Mouse (Mus musculus) heart, embryonic 13.5 days (tissue): Measurements from ENCODE around the gene Ssbp3. TPM values are rescaled to one million over a fixed set of nuclear protein-coding genes. Genes with fewer than 3 reads are reported as not detected.

Source experiments
- ATAC-seq: fragments of 200-750 bp; cut with Nextera tagmentation; 2 replicates; pipeline ENCODE4 v1.8.0; 2017; ENCODE audit warnings: moderate TSS enrichment; ENCODE audit not compliant: insufficient number of reproducible peaks, low FRiP score, low TSS enrichment; ENCODE audit errors: extremely low read depth
- H3K27ac ChIP-seq: fragments of 300-500 bp; sonication (generic); replicated peaks from 2 replicates; pipeline ENCODE4 v1.5.1; 2015; ENCODE audit warnings: moderate library complexity, mild to moderate bottlenecking, inconsistent platforms
- H3K27me3 ChIP-seq: fragments of 300-500 bp; sonication (generic); replicated peaks from 2 replicates; pipeline ENCODE4 v1.6.1; 2015; ENCODE audit warnings: mild to moderate bottlenecking, inconsistent platforms
- H3K36me3 ChIP-seq: fragments of 300-500 bp; sonication (generic); 2 replicates; pipeline ENCODE4 v1.6.1; 2015; ENCODE audit warnings: mild to moderate bottlenecking, inconsistent platforms
- H3K4me1 ChIP-seq: fragments of 300-500 bp; sonication (generic); 2 replicates; pipeline ENCODE4 v1.6.1; 2015; ENCODE audit warnings: inconsistent platforms
- H3K4me2 ChIP-seq: fragments of 300-500 bp; sonication (generic); 2 replicates; pipeline ENCODE4 v1.6.1; 2015; ENCODE audit warnings: inconsistent platforms, mild to moderate bottlenecking, moderate library complexity
- H3K4me3 ChIP-seq: fragments of 300-500 bp; sonication (generic); 2 replicates; pipeline ENCODE4 v1.5.1; 2015; ENCODE audit warnings: moderate library complexity, mild to moderate bottlenecking, inconsistent platforms
- H3K9ac ChIP-seq: fragments of 300-500 bp; sonication (generic); 2 replicates; pipeline ENCODE4 v1.6.1; 2015; ENCODE audit warnings: inconsistent platforms, mild to moderate bottlenecking, moderate library complexity
- H3K9me3 ChIP-seq: fragments of 300-500 bp; sonication (generic); 2 replicates; pipeline ENCODE4 v1.6.1; 2016; ENCODE audit warnings: inconsistent platforms
- WGBS: fragments of 180-500 bp; shearing (Covaris S2); methylation state at CpG from one replicate; pipeline ENCODE4 v1.1.7; 2015; ENCODE audit warnings: mixed read lengths; 5-methylcytosine and 5-hydroxymethylcytosine counted together
- polyA plus RNA-seq: library from polyadenylated mRNA; unstranded; fragments of >200 nt; fragmentation: Nextera tagmentation; extraction: Ambion mirVana; gene quantifications from 2 replicates; pipeline ENCODE4 v1.2.1, GENCODE M21; 2015

The Ssbp3 gene
- polyA plus RNA-seq, 1 experiment from 2014 or later: 61.9 TPM

DNA sequence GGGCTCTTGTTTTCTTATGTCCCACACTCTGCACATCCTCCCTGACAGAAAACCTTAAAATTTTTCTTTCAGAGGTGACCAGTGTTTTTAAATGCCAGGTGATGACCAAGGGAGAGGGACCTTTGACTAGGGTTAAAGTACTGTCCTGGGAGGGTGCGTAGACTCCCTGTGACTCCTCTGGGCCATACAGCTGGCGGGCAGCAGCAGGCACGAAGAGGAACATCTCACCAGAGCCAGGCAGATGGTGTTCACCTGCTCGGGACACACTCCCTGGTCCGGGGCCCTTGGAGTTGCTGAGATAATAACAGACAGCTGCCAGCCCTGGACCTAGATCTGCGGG lies 78.4 kb downstream of the Ssbp3 start:
- H3K9me3 ChIP-seq: no peaks in the 10 kb centered on the region

DNA sequence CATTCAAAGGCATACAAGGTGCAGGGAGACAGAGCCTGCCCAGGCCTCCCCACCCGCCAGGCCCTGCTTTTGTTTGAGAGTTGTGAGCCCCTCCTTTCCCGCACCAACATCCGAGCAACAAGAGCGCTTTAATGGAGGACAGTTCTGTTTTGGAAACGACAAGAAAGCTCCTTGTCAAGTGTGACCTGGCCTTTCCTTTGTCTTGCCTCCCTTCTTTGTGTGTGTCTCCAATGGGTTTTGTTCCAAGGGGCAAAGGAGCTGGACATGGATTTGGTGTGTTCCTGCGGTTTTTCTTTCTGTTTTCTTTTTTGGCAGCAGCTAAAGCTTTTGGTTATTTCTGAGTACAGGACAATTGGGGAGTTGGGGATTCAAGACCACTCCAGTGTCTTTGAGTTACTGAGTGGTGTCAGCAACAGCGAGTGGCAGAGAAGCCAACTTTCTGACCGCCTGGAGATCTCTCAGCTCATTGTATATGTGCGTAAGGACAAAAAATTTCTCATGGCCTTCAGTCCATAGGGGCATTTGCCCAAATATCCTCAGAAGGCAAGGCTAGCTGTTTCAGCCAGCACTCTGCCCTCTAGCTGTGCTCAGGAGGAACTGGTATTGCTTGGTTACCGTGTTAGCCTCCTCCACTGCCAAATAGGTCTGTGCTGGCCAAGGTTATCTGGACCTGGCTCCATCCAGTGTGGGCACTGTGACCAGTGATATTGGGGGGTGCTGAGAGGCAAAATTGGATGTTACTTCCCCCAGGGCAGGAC lies 78.9 kb downstream of the Ssbp3 start:
- Histone ChIP-seq H3K27me3 (no peaks in the 10 kb centered on the region), H3K27ac (no peak overlapping the region), H3K9me3 (no peaks in the 10 kb centered on the region), H3K4me2 (no peak overlapping the region), H3K9ac (no peak overlapping the region), H3K36me3 (0 out of 2 replicates have a peak, but pooled peaks cover 3% of the 10 kb centered on the region), H3K4me1 (peaks cover 64% of the 10 kb centered on the region), H3K4me3 (no peak overlapping the region)
- WGBS: 65% methylated on average over 10 of the region's 10 CpGs
- no peak for ATAC-seq

More for the DNA sequence above, 78.4 kb downstream of the Ssbp3 start:
- H3K4me1 ChIP-seq: peaks cover 63% of the 10 kb centered on the region
- no peak overlapping the region for H3K9ac ChIP-seq
- no peak overlapping the region for H3K4me2 ChIP-seq
- no peak for ATAC-seq
- H3K27ac ChIP-seq: no peak overlapping the region
- 0 out of 2 replicates have a peak, but pooled peaks cover 3% of the 10 kb centered on the region for H3K36me3 ChIP-seq
- WGBS: 79% methylated on average over 6 of the region's 6 CpGs
- no peak overlapping the region for H3K4me3 ChIP-seq
- no peaks in the 10 kb centered on the region for H3K27me3 ChIP-seq

DNA sequence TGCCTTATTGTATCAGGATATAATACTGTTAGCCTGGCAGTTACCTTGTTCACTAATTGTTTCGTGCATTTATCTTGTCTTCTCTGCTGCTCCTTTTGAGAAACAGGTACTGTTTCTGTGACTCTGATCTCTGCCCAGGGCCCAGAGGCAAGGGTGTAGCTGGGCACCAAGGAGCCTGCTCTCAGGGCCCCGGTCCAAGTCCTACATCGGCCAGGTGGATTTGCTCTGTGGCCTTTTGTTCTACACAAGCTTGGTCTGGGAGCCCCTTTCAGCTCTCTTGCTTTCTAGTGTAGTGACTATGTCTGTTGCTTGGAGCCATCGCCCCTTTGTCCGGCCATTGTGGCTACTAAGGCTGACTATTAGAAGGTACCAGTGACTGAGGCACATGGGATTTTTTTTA lies 82.6 kb downstream of the Ssbp3 start:
- Histone ChIP-seq H3K9ac (no peak overlapping the region), H3K9me3 (no peaks in the 10 kb centered on the region), H3K4me3 (no peak overlapping the region), H3K27me3 (no peaks in the 10 kb centered on the region), H3K4me2 (no peak overlapping the region), H3K36me3 (0 out of 2 replicates have a peak, but pooled peaks cover 3% of the 10 kb centered on the region), H3K27ac (no peak overlapping the region), H3K4me1 (peaks cover 65% of the 10 kb centered on the region)
- no peak for ATAC-seq
- 93% methylated on average over 5 of the region's 5 CpGs for WGBS

DNA sequence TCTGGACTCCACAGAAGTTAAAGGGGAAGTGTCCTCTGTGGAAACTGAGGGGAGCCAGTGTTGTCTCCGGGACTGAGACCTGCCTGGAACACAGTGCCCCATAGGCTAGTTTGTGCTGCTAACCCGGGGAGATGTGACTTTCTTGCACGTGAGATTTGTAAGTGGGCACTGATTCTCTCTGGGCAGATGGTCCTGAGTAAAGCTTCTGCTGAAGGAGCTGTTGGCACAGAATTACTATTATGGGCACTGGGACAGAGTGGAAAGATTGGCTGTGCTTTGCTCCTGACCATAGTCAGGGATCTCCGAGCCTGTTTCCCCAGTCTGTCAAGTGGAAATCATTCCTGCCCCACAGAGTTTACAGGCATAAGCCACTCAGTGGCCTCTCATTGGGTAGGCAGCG lies 83.8 kb downstream of the Ssbp3 start:
- 74% methylated on average over 5 of the region's 5 CpGs for WGBS
- no peak for ATAC-seq
- H3K27me3 ChIP-seq: no peaks in the 10 kb centered on the region
- peaks cover 56% of the 10 kb centered on the region for H3K4me1 ChIP-seq
- 0 out of 2 replicates have a peak overlapping the region, but pooled peaks have one; percentile 24 for H3K9ac ChIP-seq
- H3K27ac ChIP-seq: no peak overlapping the region
- no peak overlapping the region for H3K4me2 ChIP-seq
- H3K9me3 ChIP-seq: no peaks in the 10 kb centered on the region
- 0 out of 2 replicates have a peak, but pooled peaks cover 3% of the 10 kb centered on the region for H3K36me3 ChIP-seq
- H3K4me3 ChIP-seq: no peak overlapping the region

DNA sequence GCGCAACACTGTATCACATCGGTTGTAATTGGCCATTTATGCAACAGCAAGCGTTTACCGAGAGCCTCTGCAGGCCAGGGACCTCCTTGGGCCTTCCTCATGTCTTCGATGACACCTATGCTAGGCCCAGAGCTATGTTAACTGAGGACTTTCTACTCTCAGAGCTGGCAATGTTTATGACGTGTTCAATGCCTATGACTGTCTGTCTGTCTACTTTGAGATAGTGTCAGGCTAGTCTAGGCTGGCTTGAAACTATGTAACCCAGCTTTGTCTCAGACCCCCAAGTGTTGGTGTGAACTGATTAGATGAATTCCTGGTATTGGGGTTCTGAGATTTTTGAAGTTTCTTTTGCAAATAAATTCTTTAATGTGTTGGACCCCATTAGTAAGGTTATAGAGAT lies 84.6 kb downstream of the Ssbp3 start:
- H3K27me3 ChIP-seq: no peaks in the 10 kb centered on the region
- H3K9me3 ChIP-seq: no peaks in the 10 kb centered on the region
- no peak overlapping the region for H3K27ac ChIP-seq
- whole genome bisulfite sequencing: 87% methylated on average over 6 of the region's 6 CpGs
- H3K4me2 ChIP-seq: no peak overlapping the region
- H3K4me1 ChIP-seq: peaks cover 57% of the 10 kb centered on the region
- 0 out of 2 replicates have a peak, but pooled peaks cover 3% of the 10 kb centered on the region for H3K36me3 ChIP-seq
- no peak overlapping the region for H3K9ac ChIP-seq
- no peak for ATAC-seq
- no peak overlapping the region for H3K4me3 ChIP-seq

DNA sequence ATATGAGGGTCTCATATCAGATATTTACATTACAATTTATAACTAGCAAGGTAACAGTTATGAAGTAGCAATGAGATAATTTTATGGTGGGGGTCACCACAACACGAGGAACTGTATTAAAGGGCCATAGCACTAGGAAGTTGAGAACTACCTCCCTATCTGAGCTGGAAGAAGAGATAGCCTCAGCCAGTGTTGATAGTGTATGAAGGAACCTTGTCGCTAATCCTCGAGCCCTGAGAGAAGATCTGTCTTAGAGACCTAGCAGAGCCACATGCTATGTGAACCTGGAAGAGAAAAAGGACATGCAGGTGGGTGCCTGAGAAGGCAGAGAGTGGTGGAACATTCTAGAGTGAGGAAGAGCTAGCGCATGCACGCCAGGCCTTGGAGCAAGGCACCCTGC lies 85.0 kb downstream of the Ssbp3 start:
- ATAC-seq: no peak
- Histone ChIP-seq H3K36me3 (0 out of 2 replicates have a peak, but pooled peaks cover 3% of the 10 kb centered on the region), H3K4me3 (no peak overlapping the region), H3K27me3 (no peaks in the 10 kb centered on the region), H3K9ac (no peak overlapping the region), H3K9me3 (no peaks in the 10 kb centered on the region), H3K27ac (0 out of 2 replicates have a peak overlapping the region, but pooled peaks have one; percentile 30), H3K4me2 (no peak overlapping the region), H3K4me1 (peaks cover 61% of the 10 kb centered on the region)
- 62% methylated on average over 5 of the region's 5 CpGs for WGBS

DNA sequence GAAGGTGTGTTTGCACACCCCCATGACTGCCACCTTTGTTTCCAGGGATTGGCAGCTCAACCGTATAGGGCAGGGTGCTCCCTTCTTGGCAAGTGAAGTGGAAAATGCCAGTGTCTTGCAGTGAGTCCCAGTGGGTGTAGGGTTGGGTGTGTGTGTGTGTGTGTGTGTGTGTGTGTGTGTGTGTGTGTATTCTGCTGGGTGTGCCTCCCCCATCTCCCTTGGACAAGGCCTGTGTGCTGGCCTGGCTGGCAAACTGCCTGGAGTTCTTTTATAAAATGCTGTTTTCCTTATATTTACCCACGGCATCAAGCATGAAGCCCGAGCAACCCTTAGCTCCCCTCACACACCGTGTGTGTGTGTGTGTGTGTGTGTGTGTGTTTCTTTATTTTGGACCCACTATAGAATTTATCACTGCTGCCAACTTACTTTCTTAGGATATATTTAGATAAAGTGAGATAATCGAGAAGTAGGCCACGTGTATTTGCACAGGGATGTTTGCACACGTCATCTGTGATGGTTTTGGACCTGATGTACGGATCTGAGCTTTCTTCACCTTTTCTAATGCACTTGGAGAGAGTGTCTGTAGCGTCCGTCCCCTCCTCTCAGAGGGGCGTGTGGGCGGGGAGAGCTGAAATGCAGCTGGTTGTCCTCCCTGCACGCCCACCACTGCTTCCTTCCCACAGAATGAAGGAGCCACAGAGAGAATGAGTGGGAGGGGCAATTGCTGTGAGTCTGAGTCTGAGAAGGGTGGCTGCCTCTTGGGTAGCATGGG lies 86.0 kb downstream of the Ssbp3 start:
- H3K4me2 ChIP-seq: no peak overlapping the region
- WGBS: 35% methylated on average over 13 of the region's 13 CpGs
- no peak for ATAC-seq
- H3K27me3 ChIP-seq: no peaks in the 10 kb centered on the region
- no peak overlapping the region for H3K4me3 ChIP-seq
- H3K9me3 ChIP-seq: no peaks in the 10 kb centered on the region
- H3K36me3 ChIP-seq: no peaks in the 10 kb centered on the region
- H3K4me1 ChIP-seq: peaks cover 68% of the 10 kb centered on the region
- H3K27ac ChIP-seq: 0 out of 2 replicates have a peak overlapping the region, but pooled peaks have one; percentile 12
- H3K9ac ChIP-seq: no peak overlapping the region

DNA sequence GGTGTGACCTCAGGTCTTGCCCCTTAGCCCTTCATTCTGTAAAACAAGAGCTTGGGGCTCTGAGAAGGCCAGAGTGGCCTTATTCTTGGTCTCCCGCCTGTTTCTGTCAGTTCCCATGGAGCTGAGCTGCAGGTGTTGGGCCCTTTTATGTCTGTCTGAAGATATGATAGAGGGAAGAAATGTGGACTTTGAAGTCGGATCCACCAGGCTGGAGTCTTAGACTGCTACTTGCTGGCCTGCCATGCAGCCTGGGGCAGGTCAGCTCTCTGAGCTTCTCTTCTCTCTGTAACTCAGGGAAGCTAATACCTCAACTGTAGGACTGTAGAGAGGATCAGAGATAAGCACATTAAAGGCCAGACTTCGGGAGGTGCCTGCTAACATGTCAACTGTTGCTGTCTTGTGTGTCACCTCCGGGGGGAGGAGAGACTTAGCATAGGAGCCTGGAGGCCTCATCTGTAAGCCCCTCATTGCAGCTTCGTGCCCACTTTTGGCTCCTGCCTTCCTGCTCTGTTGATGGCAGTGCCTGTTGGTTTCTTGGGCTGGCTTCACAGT lies 90.8 kb downstream of the Ssbp3 start:
- Histone ChIP-seq H3K4me2 (no peak overlapping the region), H3K4me1 (peaks cover 75% of the 10 kb centered on the region), H3K27ac (0 out of 2 replicates have a peak overlapping the region, but pooled peaks have one; percentile 6), H3K36me3 (no peaks in the 10 kb centered on the region), H3K9me3 (no peaks in the 10 kb centered on the region), H3K4me3 (no peak overlapping the region), H3K27me3 (no peaks in the 10 kb centered on the region), H3K9ac (peak overlapping the region; percentile 35; the same call in 1 of the 2 replicates)
- ATAC-seq: peak; percentile 20; the same call in 1 of the 2 replicates
- 31% methylated on average over 5 of the region's 5 CpGs for WGBS

DNA sequence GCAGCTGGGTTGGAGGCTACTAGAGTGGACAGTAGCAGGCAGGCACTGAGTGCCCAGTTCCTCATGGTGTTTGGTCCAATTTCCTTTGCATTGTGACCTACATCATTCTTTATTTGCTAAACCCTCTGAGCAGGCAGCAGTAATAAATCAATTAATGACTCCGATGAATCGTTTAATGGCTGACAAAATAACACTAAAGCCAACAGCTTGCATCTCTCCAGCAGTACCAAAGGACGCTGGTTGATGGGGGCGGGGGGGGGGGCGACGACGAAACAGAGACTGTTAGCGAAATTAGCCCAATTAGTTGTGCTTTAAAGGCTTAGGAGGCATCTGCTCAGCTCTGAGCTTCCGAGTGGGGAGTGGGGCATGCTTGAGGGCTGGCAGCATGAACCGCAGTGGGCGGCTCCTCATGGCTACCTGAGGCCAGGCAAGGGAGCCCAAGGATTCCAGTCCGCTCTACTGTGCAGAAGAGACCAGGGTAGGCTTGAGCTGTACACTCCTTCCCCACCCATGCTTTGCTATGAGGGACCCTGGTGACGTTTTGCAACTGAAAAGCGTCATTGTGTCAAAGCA lies 91.5 kb downstream of the Ssbp3 start:
- ATAC-seq: no peak
- H3K9ac ChIP-seq: peak overlapping the region; percentile 35; the same call in 1 of the 2 replicates
- WGBS: 78% methylated on average over 14 of the region's 14 CpGs

DNA sequence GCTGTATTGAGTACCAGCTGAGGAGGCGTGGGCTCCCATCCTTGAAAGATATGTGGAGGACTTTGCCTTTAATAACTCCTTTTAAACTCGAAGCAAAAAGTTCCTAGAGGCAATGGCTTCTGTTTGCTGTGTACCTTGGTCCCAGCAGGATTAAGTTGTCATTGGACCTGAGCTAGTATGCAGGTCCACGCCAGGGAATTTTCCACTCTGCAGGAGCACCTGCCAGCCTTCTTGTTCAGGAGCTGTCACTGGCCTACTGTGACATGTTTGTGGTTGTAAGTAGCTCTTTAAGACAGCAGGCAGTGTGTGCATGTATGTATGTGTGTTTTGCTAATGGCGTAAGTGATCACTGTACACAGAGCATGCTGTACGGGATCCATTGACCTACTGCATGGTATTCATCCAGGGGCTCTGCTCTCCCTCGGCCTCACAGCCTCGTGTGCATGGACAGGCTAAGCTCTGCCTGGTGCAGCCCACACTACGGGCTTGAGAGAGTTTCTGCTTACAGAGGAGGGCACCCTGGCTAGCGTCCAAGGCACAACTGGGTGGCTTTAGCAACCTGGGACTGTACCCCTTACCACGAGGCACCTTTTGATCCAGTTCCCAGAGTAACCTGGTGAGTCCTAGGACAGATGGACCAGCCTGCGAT lies 92.1 kb downstream of the Ssbp3 start:
- ATAC-seq: no peak
- H3K4me1 ChIP-seq: peaks cover 64% of the 10 kb centered on the region
- 67% methylated on average over 11 of the region's 11 CpGs for WGBS

More for the DNA sequence above, 91.5 kb downstream of the Ssbp3 start:
- Histone ChIP-seq H3K9me3 (no peaks in the 10 kb centered on the region), H3K4me2 (no peak overlapping the region), H3K4me1 (peaks cover 68% of the 10 kb centered on the region), H3K27me3 (no peaks in the 10 kb centered on the region), H3K36me3 (no peaks in the 10 kb centered on the region), H3K4me3 (no peak overlapping the region), H3K27ac (no peak overlapping the region)

More for the DNA sequence above, 92.1 kb downstream of the Ssbp3 start:
- H3K27ac ChIP-seq: no peak overlapping the region
- no peak overlapping the region for H3K4me3 ChIP-seq
- no peaks in the 10 kb centered on the region for H3K36me3 ChIP-seq
- no peaks in the 10 kb centered on the region for H3K27me3 ChIP-seq
- no peak overlapping the region for H3K9ac ChIP-seq
- H3K4me2 ChIP-seq: no peak overlapping the region
- H3K9me3 ChIP-seq: no peaks in the 10 kb centered on the region
